Mouse (Mus musculus): ENCODE measurements around the gene Rpl23.

Rpl23 gene

GRCm38 (mm10) chr11:97813746-97814515 is 31.7 kb upstream of the Rpl23 start:
- no peak for DNase-seq (ENCODE audit: low spot score)

- DNase-seq (ENCODE audit: low spot score), result no peak
Measured at GRCm38 (mm10) chr11:97813085-97813484, 30.8 kb upstream of the Rpl23 start.

GRCm38 (mm10) chr11:97812491-97812921 is 30.3 kb upstream of the Rpl23 start:
- DNase-seq (ENCODE audit: low spot score), result no peak

GRCm38 (mm10) chr11:97811569-97812362 is 29.5 kb upstream of the Rpl23 start:
- no peak for DNase-seq (ENCODE audit: low spot score)

- DNase-seq (ENCODE audit: low spot score), result no peak
Measured at GRCm38 (mm10) chr11:97810970-97811369, 28.7 kb upstream of the Rpl23 start.

GRCm38 (mm10) chr11:97810356-97810755 is 28.1 kb upstream of the Rpl23 start:
- DNase-seq (ENCODE audit: low spot score), result no peak

- no peak for DNase-seq (ENCODE audit: low spot score)
Measured at GRCm38 (mm10) chr11:97809235-97810121, 27.2 kb upstream of the Rpl23 start.

- no peak for DNase-seq (ENCODE audit: low spot score)
Measured at GRCm38 (mm10) chr11:97808621-97809234, 26.5 kb upstream of the Rpl23 start.

- DNase-seq (ENCODE audit: low spot score), result no peak
Measured at GRCm38 (mm10) chr11:97808093-97808492, 25.9 kb upstream of the Rpl23 start.

- DNase-seq (ENCODE audit: low spot score), result no peak
Measured at GRCm38 (mm10) chr11:97807626-97808025, 25.4 kb upstream of the Rpl23 start.

GRCm38 (mm10) chr11:97806613-97806964 is 24.4 kb upstream of the Rpl23 start:
- no peak for DNase-seq (ENCODE audit: low spot score)

GRCm38 (mm10) chr11:97805662-97806612 is 23.7 kb upstream of the Rpl23 start:
- DNase-seq (ENCODE audit: low spot score), result no peak

GRCm38 (mm10) chr11:97804841-97805661 is 22.8 kb upstream of the Rpl23 start:
- DNase-seq (ENCODE audit: low spot score), result no peak

- DNase-seq (ENCODE audit: low spot score), result no peak
Measured at GRCm38 (mm10) chr11:97803847-97804246, 21.6 kb upstream of the Rpl23 start.

GRCm38 (mm10) chr11:97802495-97802894 is 20.3 kb upstream of the Rpl23 start:
- DNase-seq (ENCODE audit: low spot score), result no peak

- no peak for DNase-seq (ENCODE audit: low spot score)
Measured at GRCm38 (mm10) chr11:97802194-97802470, 19.9 kb upstream of the Rpl23 start.

GRCm38 (mm10) chr11:97801409-97802193 is 19.4 kb upstream of the Rpl23 start:
- DNase-seq (ENCODE audit: low spot score), result no peak

GRCm38 (mm10) chr11:97800691-97801408 is 18.6 kb upstream of the Rpl23 start:
- no peak for DNase-seq (ENCODE audit: low spot score)
